Mouse (Mus musculus) ES-E14 (cell line): ENCODE measurements around the gene Hgfac.

Experiments
- CHD2 ChIP-seq: IDR thresholded peaks from 2 replicates; pipeline ENCODE4 v1.6.1; 2014; ENCODE audit warnings: mild to moderate bottlenecking, low read depth, low read length, inconsistent platforms
- HCFC1 ChIP-seq: IDR thresholded peaks from 2 replicates; pipeline ENCODE4 v1.6.1; 2012; ENCODE audit warnings: low read length, inconsistent platforms, borderline replicate concordance; ENCODE audit not compliant: insufficient read depth
- ZNF384 ChIP-seq: IDR thresholded peaks from 2 replicates; pipeline ENCODE4 v1.6.1; 2012; ENCODE audit warnings: low read depth, low read length, inconsistent platforms

- no peak for TF ChIP-seq ZNF384
- no peak for TF ChIP-seq HCFC1
- TF ChIP-seq CHD2: no peak
Measured at GRCm38 (mm10) chr5:35084913-35085312, 43.6 kb downstream of the Hgfac start.
